Comparison of ENCODE assay signal across 9 mouse cellular contexts in the genomic region with DNA sequence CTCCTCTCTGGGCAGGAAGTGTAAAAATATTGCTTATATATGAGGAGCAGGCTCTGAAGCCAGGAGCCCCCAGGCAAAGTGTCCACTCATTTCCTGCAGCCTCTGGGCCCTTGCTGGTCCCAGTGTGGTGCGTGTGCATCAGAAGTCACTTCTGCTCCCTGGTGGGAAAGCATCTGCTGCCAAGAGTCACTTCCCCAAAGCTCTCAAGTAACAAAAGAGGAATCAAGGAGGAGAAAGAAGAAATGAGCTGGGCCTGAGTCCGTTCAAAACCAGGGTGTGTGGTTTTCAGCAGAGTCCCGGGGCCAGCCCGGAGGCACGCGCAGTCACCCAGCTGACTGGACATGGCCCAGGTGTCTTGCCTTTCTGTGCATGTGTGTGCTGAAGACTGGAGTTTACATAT. TPM values are rescaled to one million over a fixed set of nuclear protein-coding genes. Genes with fewer than 3 reads are reported as not detected.
DNase-seq lines count a peak whose midpoint lies in the region; ATAC-seq and TF ChIP-seq lines count a peak whose summit lies in the region.
"Had no signal": no experiment of that assay in that cellular context is flagged by ENCODE, and none has a peak within 500 bp of the region (broad histone marks: within the 10 kb centered on the region; RNA-seq: fewer than 3 reads in every experiment).

No protein-coding gene starts in this region.

- no peak overlapping the region for H3K4me3 ChIP-seq in hindbrain, embryonic 10.5 days
- no peak overlapping the region for H3K4me3 ChIP-seq in hindbrain, embryonic 11.5 days (ENCODE audit: low read depth, low read length)
- no peak overlapping the region for H3K4me3 ChIP-seq in heart, embryonic 15.5 days
- no peak overlapping the region for H3K4me3 ChIP-seq in liver, postnatal 0 days (ENCODE audit: low read depth, low read length)
- no peak overlapping the region for H3K4me3 ChIP-seq in forebrain, embryonic 14.5 days (ENCODE audit: low read depth, low read length)

- peak; percentile 47; the same call in 1 of the 2 replicates for TF ChIP-seq EP300 in liver, postnatal 0 days (IDR thresholded peaks at IDR 0.05; ENCODE audit: low read depth)

- no peak overlapping the region for H3K9ac ChIP-seq in hindbrain, embryonic 11.5 days (ENCODE audit: low read depth, low read length)
- H3K9ac ChIP-seq in heart, embryonic 15.5 days = no peak overlapping the region
- no peak overlapping the region for H3K9ac ChIP-seq in liver, postnatal 0 days (replicated peaks)
- no peak overlapping the region for H3K9ac ChIP-seq in forebrain, embryonic 14.5 days (ENCODE audit: low read length)

- no peaks in the 10 kb centered on the region for H3K36me3 ChIP-seq in hindbrain, embryonic 10.5 days
- no peaks in the 10 kb centered on the region for H3K36me3 ChIP-seq in hindbrain, embryonic 11.5 days (ENCODE audit: control insufficient read depth, insufficient read depth, low read length)
- H3K36me3 ChIP-seq in heart, embryonic 15.5 days = no peaks in the 10 kb centered on the region
- no peaks in the 10 kb centered on the region for H3K36me3 ChIP-seq in liver, postnatal 0 days (replicated peaks; ENCODE audit: insufficient read depth, low read length)
- no peaks in the 10 kb centered on the region for H3K36me3 ChIP-seq in forebrain, embryonic 14.5 days (ENCODE audit: control insufficient read depth, insufficient read depth, low read length)

- DNase-seq in hindbrain, embryonic 10.5 days (ENCODE audit: low spot score) = no peak
- DNase-seq in hindbrain, embryonic 11.5 days (ENCODE audit: low spot score) = no peak
- DNase-seq in B cell, adult 2 months = peak; percentile 17 to 25
- peak; percentile 49 for DNase-seq in liver, postnatal 0 days
- no peak for DNase-seq in adrenal gland, postnatal 25 days
- DNase-seq in Muller cell, postnatal 12 days (ENCODE audit: inconsistent ontology term) = no peak
- no peak for DNase-seq in forebrain, embryonic 14.5 days (ENCODE audit: low spot score)
- DNase-seq: midbrain, embryonic 14.5 days had no signal

- 0 out of 2 replicates have a peak, but pooled peaks cover 12% of the 10 kb centered on the region for H3K9me3 ChIP-seq in hindbrain, embryonic 10.5 days
- no peaks in the 10 kb centered on the region for H3K9me3 ChIP-seq in hindbrain, embryonic 11.5 days (ENCODE audit: control insufficient read depth, low read length)
- no peaks in the 10 kb centered on the region for H3K9me3 ChIP-seq in heart, embryonic 15.5 days (replicated peaks)
- no peaks in the 10 kb centered on the region; the same call in 1 of the 2 replicates for H3K9me3 ChIP-seq in liver, postnatal 0 days (ENCODE audit: low read length)
- H3K9me3 ChIP-seq in forebrain, embryonic 14.5 days (replicated peaks; ENCODE audit: control insufficient read depth, low read length) = no peaks in the 10 kb centered on the region

- TF ChIP-seq CTCF in liver, postnatal 0 days (IDR thresholded peaks at IDR 0.05; ENCODE audit: low read depth) = no peak; the same call in 1 of the 2 replicates

- no peaks in the 10 kb centered on the region for H3K27me3 ChIP-seq in hindbrain, embryonic 10.5 days (ENCODE audit: insufficient read depth, poor library complexity, severe bottlenecking)
- no peaks in the 10 kb centered on the region for H3K27me3 ChIP-seq in hindbrain, embryonic 11.5 days (ENCODE audit: control insufficient read depth, insufficient read depth, low read length)
- no peaks in the 10 kb centered on the region for H3K27me3 ChIP-seq in heart, embryonic 15.5 days
- H3K27me3 ChIP-seq in liver, postnatal 0 days (ENCODE audit: insufficient read depth, low read length) = no peaks in the 10 kb centered on the region
- H3K27me3 ChIP-seq in forebrain, embryonic 14.5 days (replicated peaks; ENCODE audit: control insufficient read depth, insufficient read depth, low read length) = no peaks in the 10 kb centered on the region

- WGBS in hindbrain, embryonic 10.5 days = 72% methylated on average over 6 of the region's 6 CpGs
- WGBS in hindbrain, embryonic 11.5 days = 79% methylated on average over 6 of the region's 6 CpGs
- WGBS in heart, embryonic 15.5 days = 66% methylated on average over 6 of the region's 6 CpGs
- 35% methylated on average over 6 of the region's 6 CpGs for WGBS in liver, postnatal 0 days (ENCODE audit: insufficient replicate concordance)
- 81% methylated on average over 6 of the region's 6 CpGs for WGBS in forebrain, embryonic 14.5 days

- H3K4me1 ChIP-seq in hindbrain, embryonic 10.5 days (replicated peaks) = peaks cover 40% of the 10 kb centered on the region
- H3K4me1 ChIP-seq in hindbrain, embryonic 11.5 days (replicated peaks; ENCODE audit: control insufficient read depth, insufficient read depth, low read length) = no peaks in the 10 kb centered on the region; the same call in 1 of the 2 replicates
- peaks cover 35% of the 10 kb centered on the region for H3K4me1 ChIP-seq in heart, embryonic 15.5 days (replicated peaks)
- H3K4me1 ChIP-seq in liver, postnatal 0 days (ENCODE audit: insufficient read depth) = peaks cover 32% of the 10 kb centered on the region
- peaks cover 7% of the 10 kb centered on the region for H3K4me1 ChIP-seq in forebrain, embryonic 14.5 days (ENCODE audit: control insufficient read depth, insufficient read depth, low read length)

- H3K27ac ChIP-seq in hindbrain, embryonic 10.5 days = peak overlapping the region; percentile 93
- H3K27ac ChIP-seq in hindbrain, embryonic 11.5 days (ENCODE audit: low read depth, low read length) = no peak overlapping the region
- H3K27ac ChIP-seq in heart, embryonic 15.5 days = peak overlapping the region; percentile 90
- H3K27ac ChIP-seq in liver, postnatal 0 days (ENCODE audit: low read depth) = peak overlapping the region; percentile 88
- no peak overlapping the region for H3K27ac ChIP-seq in forebrain, embryonic 14.5 days (ENCODE audit: low read depth, low read length)

- H3K4me2 ChIP-seq in hindbrain, embryonic 11.5 days (replicated peaks; ENCODE audit: low read depth, low read length) = no peak overlapping the region
- no peak overlapping the region for H3K4me2 ChIP-seq in heart, embryonic 15.5 days
- no peak overlapping the region for H3K4me2 ChIP-seq in liver, postnatal 0 days (ENCODE audit: low read depth, low read length)
- H3K4me2 ChIP-seq in forebrain, embryonic 14.5 days (ENCODE audit: low read length) = no peak overlapping the region

- ATAC-seq in hindbrain, embryonic 11.5 days (ENCODE audit: low FRiP score) = no peak
- ATAC-seq in heart, embryonic 15.5 days (replicated peaks; ENCODE audit: insufficient number of reproducible peaks, insufficient read depth, low FRiP score, low read depth) = no peak
- ATAC-seq in liver, postnatal 0 days = no peak; the same call in 1 of the 2 replicates
- ATAC-seq in forebrain, embryonic 14.5 days = no peak

RNA-seq across cellular contexts. Expression of a gene that starts 54.6 kb away (rescaled TPM):
- 84.0 and 94.7 TPM in 2 replicates for polyA plus RNA-seq in hindbrain, embryonic 10.5 days (2016; fragmentation: Nextera tagmentation; extraction: Ambion mirVana)
- 96.5 and 113 TPM in 2 replicates for polyA plus RNA-seq in hindbrain, embryonic 11.5 days (2014; fragmentation: Nextera tagmentation; extraction: Ambion mirVana)
- 34.0 and 43.3 TPM in 2 replicates for polyA plus RNA-seq in heart, embryonic 15.5 days (2015; fragmentation: Nextera tagmentation; extraction: Ambion mirVana)
- polyA plus RNA-seq in liver, postnatal 0 days (2015; fragmentation: Nextera tagmentation; extraction: Ambion mirVana) = 4.8 and 5.0 TPM in 2 replicates
- total RNA-seq in adrenal gland, postnatal 25 days (2021) = 12.5 and 16.7 TPM in 2 replicates
- polyA plus RNA-seq in forebrain, embryonic 14.5 days (2014; fragmentation: Nextera tagmentation; extraction: Ambion mirVana) = 170 and 171 TPM in 2 replicates

RNA-seq across cellular contexts. Expression of a gene that starts 59.9 kb away (rescaled TPM):
- polyA plus RNA-seq in hindbrain, embryonic 10.5 days (2016; fragmentation: Nextera tagmentation; extraction: Ambion mirVana) = 88.8 and 127 TPM in 2 replicates
- 71.4 and 71.6 TPM in 2 replicates for polyA plus RNA-seq in hindbrain, embryonic 11.5 days (2014; fragmentation: Nextera tagmentation; extraction: Ambion mirVana)
- 66.8 and 75.0 TPM in 2 replicates for polyA plus RNA-seq in heart, embryonic 15.5 days (2015; fragmentation: Nextera tagmentation; extraction: Ambion mirVana)
- 77.3 and 79.2 TPM in 2 replicates for polyA plus RNA-seq in liver, postnatal 0 days (2015; fragmentation: Nextera tagmentation; extraction: Ambion mirVana)
- 38.6 and 46.5 TPM in 2 replicates for total RNA-seq in adrenal gland, postnatal 25 days (2021)
- 41.4 and 44.5 TPM in 2 replicates for polyA plus RNA-seq in forebrain, embryonic 14.5 days (2014; fragmentation: Nextera tagmentation; extraction: Ambion mirVana)

Comparison
In these comparisons a context has a peak if more than half of its experiments do, and no peak if none do; other contexts are left out.
1. H3K27ac ChIP-seq: peak in hindbrain, embryonic 10.5 days (single experiment), heart, embryonic 15.5 days (single experiment) and liver, postnatal 0 days (single experiment); none in hindbrain, embryonic 11.5 days (single experiment) and forebrain, embryonic 14.5 days (single experiment).
2. DNase-seq: peak in B cell, adult 2 months (2 of 2) and liver, postnatal 0 days (single experiment); none in hindbrain, embryonic 10.5 days (single experiment), hindbrain, embryonic 11.5 days (single experiment), adrenal gland, postnatal 25 days (single experiment), Muller cell, postnatal 12 days (single experiment) and forebrain, embryonic 14.5 days (single experiment).